Mouse (Mus musculus) small intestine, adult 2 months (tissue): ENCODE measurements around the gene Lats1.
A peak's percentile ranks its signal among the peaks of the same experiment; 100 is the strongest.

Experiments used
- CTCF ChIP-seq: fragments of 200-500 bp; IDR thresholded peaks from 2 replicates; pipeline ENCODE4 v1.5.1; 2012; ENCODE audit warnings: low read depth, mild to moderate bottlenecking, control low read depth, inconsistent platforms, low read length, moderate library complexity, mixed read lengths; ENCODE audit not compliant: insufficient replicate concordance, insufficient read length; ENCODE audit errors: extremely low read depth
- POLR2A ChIP-seq: fragments of 200-500 bp; IDR thresholded peaks from 2 replicates; pipeline ENCODE4 v1.6.1; 2012; ENCODE audit warnings: low read depth, mild to moderate bottlenecking, control low read depth, inconsistent platforms, low read length, moderate library complexity

- TF ChIP-seq POLR2A (peak; percentile 83), CTCF (no peak)
Measured at GRCm38 (mm10) chr10:7663159-7664026, 17.6 kb upstream of the Lats1 start.
